ENCODE assay signal across 13 mouse cellular contexts in the genomic region with DNA sequence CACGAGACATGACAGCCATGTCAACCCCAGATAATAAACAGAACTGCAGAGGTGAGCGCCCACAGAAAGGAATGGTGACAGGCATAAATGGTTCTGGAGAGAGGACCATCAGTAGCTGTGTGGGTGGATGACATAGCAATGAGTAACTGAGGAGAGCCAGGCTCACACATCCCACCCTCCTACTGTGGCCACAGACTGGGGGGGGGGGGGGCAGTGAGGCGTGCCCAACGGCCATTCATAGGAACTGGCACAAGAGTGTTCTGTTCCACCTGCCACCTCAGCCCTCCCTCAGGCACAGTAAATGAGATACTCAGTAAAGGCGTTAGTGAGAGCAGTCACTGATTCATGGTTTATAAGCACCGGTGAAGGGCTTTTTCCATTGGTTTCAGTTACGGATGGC. TPM values are rescaled to one million over a fixed set of nuclear protein-coding genes. Genes with fewer than 3 reads are reported as not detected.
"Had no signal": no experiment of that assay in that cellular context is flagged by ENCODE, and none has a peak within 500 bp of the region (broad histone marks: within the 10 kb centered on the region; RNA-seq: fewer than 3 reads in every experiment).

No protein-coding gene starts in this region.

- H3K27me3 ChIP-seq: limb, embryonic 13.5 days; liver, embryonic 15.5 days; midbrain, embryonic 13.5 days; neural tube, embryonic 15.5 days had no signal

- ATAC-seq: lung, postnatal 0 days; midbrain, embryonic 13.5 days had no signal

- H3K4me2 ChIP-seq: limb, embryonic 13.5 days; liver, embryonic 11.5 days; liver, embryonic 15.5 days; midbrain, embryonic 13.5 days; neural tube, embryonic 15.5 days had no signal

- DNase-seq: kidney, adult 9 months; kidney, postnatal 14 days; lung, adult 2 months; lung, postnatal 36 days; right cerebral cortex, adult 18-20 months; right cerebral cortex, postnatal 25 days; thymus, postnatal 36 days had no signal

- H3K9ac ChIP-seq: limb, embryonic 13.5 days; liver, embryonic 15.5 days; midbrain, embryonic 13.5 days; neural tube, embryonic 15.5 days had no signal

- H3K9me3 ChIP-seq: limb, embryonic 13.5 days; liver, embryonic 15.5 days; neural tube, embryonic 15.5 days had no signal

- H3K4me3 ChIP-seq: limb, embryonic 13.5 days; liver, embryonic 15.5 days; midbrain, embryonic 13.5 days; neural tube, embryonic 15.5 days had no signal

- H3K27ac ChIP-seq: limb, embryonic 13.5 days; liver, embryonic 15.5 days; midbrain, embryonic 13.5 days; neural tube, embryonic 15.5 days had no signal

- H3K36me3 ChIP-seq: limb, embryonic 13.5 days; liver, embryonic 15.5 days; midbrain, embryonic 13.5 days; neural tube, embryonic 15.5 days had no signal

- H3K4me1 ChIP-seq: limb, embryonic 13.5 days; liver, embryonic 15.5 days; midbrain, embryonic 13.5 days; neural tube, embryonic 15.5 days had no signal

RNA-seq across cellular contexts. Expression of a gene that starts 48.2 kb away (rescaled TPM):
- polyA plus RNA-seq: liver, embryonic 11.5 days; liver, embryonic 15.5 days had no signal
